Mouse (Mus musculus) layer of hippocampus, postnatal 25 days (tissue): Measurements from ENCODE around the gene Rcn3. TPM values are rescaled to one million over a fixed set of nuclear protein-coding genes. Genes with fewer than 3 reads are reported as not detected.
A peak's percentile ranks its signal among the peaks of the same experiment; 100 is the strongest.

Experiments
- DNase-seq, 2 experiments: peaks; one replicate each; pipeline ENCODE4 v3.0.0; 2022; ENCODE audit warnings: mixed read lengths in 2 of 2, low spot score in 1 of 2; ENCODE audit errors: extremely low spot score in 1 of 2
- microRNA-seq, 2 experiments: library from miRNA; unstranded; fragments of <30 nt; microRNA quantifications; one replicate each; pipeline ENCODE4 v1.2.0; 2021
- total RNA-seq, 2 experiments: library from RNA; stranded (reverse); gene quantifications; 2 replicates each; pipeline ENCODE4 v1.2.3; 2021

Gene Rcn3
- total RNA-seq, 2 experiments from 2014 or later: 9.6 to 9.7 TPM

DNA sequence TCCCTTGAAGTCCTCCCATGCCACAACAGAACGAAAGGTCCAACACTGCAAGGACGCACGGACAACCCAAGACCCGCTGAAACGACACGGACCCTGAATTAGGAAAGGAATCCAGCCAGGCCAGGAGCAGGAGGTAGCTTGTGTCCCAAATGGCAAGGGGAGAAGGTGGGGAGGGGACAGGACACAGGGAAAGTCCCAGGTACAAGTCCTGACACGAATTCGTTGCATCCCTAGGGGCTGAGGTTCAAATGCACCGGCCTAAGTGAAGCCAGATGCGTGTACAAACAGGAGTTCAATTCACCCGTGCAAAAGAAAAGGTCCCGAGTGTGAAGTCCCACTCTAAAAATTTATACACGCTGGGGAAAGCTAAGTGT, 40.4 kb downstream of the Rcn3 start:
- no peak for DNase-seq

DNA sequence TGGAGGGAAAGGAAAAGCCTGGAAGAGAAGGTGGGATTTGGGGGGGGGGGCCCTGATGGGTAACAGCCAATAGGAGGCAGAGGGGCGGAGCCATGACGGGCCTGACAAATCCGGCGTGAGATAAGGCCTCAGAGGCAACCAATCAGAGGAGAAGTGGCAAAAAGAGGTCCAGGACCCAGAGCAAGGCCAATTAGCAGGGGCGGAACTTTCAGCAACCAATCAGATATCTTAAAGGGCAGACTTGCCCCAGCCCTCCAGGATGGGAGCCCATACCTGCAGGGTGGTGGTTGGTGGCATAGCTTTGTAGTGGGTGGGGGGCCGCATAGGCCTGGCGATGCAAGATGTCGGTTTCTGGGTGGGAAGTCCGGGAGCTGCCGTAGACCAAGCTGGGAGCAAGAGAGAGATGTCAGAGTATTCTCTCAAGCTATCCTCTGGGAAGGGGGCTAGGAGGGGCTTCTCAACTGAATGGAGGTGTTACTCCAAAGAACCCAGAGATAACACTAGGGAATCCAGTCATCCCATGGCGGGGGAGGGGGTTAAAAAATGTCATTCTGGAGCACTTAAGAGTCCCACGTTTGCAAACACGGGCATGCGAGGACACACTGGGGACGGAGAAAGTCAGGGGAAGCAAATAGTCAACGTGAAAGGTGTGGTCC, 40.9 kb downstream of the Rcn3 start:
- peak in 1 of 2 experiments; percentile 35 for DNase-seq

GRCm38 (mm10) chr7:45048923-45049657, 42.9 kb downstream of the Rcn3 start:
- no peak for DNase-seq

DNA sequence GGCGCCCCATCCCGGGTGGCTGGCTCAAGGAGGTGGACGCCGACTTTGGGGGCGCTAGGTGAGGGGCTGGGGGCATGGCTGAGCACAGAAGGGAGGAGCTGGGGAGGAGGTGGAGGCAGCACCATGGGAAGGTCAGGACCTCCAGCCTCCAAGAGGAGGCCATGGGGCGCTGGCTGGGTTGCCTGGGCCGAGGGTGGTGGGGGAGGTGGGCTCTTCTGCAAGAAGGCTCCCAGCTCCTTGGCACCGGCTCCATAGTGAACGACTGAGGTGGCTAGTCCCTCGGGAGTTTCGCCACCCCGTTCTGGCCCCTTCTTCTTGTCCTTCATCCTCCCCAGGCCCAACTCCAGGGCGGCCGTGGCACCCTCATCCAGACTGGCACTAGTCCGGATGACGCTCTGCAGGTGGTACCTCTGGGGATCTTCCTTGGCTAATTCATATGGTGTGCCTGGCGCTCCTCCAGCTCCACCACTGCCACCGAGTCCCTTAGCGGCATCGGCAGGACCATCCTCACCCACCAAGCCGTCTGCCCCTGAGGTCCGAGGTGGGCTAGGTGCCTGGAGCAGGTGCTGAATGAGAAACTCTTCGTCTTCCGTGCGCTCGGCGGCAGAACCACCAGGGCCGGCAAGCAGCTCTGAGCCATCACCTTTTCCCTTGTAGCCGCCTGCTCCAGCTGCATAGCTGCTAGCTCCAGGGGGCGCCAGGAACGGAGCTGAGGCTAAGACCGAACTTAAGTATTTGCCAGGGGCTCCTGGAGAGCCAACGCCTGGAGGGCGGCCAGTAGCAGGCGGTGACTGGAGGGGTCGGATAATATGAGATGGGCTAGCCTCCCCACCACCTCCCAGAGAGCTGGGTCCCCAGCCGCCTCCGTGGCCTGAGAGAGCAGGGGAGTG, 43.8 kb downstream of the Rcn3 start:
- DNase-seq: no peak

- DNase-seq: no peak
Observed at GRCm38 (mm10) chr7:45047491-45047890, 44.5 kb downstream of the Rcn3 start.

DNA sequence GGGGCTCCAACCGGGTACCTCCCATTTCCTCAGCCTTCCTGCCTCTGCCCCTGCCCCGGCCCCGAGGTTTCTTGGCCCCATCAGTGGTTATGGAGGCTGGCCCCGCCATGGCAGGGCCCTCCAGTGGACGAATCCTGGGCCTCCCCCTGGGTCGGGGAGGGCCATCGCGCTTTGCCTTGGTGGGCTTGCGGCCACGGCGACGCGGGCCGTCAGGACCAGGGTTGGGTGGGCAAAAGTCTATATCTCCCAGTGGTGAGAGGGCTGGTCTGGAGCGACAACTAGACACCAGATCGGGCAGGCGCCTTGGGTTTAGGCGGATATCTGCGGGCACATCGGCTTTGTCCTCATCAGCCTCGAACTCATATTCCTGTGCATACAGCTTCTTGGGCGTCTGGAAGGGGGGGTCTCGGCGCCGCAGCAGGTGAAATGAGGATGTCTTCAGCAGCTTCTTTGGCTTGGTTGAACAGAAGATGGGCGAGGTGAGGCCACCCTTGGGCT, 45.1 kb downstream of the Rcn3 start:
- DNase-seq: no peak

DNA sequence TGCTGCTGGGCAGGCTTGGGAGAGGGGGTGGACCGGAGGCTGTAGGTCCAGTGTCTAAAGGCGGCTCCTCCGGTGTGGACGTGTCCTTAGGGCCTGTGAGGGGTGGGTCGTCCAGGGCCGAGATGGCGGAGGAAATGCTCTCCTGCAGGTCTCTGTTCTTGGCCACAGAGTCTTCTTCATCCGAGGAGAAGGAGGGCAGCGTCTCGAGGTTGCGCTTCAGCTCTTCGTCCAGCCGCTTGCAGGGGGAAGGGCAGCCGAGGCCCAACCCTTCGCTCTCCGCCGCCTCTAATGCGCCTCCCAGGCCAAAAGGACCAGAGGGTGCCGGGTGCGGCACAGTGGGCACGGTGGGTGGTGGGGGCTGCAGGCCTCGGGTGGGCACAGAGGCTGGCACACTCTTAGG, 46.3 kb downstream of the Rcn3 start:
- no peak for DNase-seq

DNA sequence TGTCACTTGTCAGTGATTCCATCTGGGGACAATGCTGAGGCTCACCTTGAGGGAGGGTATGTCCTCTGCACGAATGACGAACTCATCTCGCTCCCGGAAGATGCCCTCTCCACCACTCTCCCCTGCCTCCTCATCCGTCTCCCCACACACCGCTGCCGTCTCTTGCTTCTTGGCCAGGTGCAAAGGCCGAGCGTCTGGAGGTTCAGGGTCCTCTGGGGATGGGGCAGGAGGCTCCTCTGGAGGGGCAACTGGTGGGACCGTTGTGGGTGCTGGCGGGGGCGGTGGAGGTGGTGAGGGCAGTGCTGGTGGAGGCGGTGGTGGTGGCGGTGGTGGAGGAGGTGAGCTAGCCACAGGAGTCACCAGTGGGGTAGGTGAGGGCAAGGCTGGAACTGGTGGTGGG, 48.7 kb downstream of the Rcn3 start:
- no peak for DNase-seq

DNA sequence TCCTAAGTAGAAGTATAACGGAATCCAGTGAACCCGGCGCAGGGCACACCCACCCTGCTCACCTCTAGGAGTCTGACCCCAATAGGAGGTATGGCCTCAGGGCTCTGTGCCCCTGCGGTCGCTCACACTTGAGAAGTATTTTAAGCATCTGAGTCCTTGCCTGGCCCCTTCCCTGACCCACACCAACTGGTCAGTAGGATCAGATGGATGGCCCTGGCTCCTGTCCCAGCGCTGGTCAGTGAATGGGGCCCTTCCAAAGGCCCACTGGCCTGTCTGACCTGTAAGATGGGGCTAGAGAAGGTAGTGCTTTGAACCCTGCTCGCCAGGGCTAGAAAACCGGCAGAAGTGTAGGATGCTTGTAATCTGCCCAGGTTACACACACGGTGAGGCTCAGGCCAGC, 51.2 kb downstream of the Rcn3 start:
- DNase-seq: no peak

GRCm38 (mm10) chr7:45038411-45038810, 53.6 kb downstream of the Rcn3 start:
- no peak for DNase-seq

- peak in 1 of 2 experiments; percentile 59 for DNase-seq
Observed at GRCm38 (mm10) chr7:45037720-45038361, 54.2 kb downstream of the Rcn3 start.

- DNase-seq: no peak
Observed at GRCm38 (mm10) chr7:45036702-45037101, 55.3 kb downstream of the Rcn3 start.

GRCm38 (mm10) chr7:45035631-45036030, 56.4 kb downstream of the Rcn3 start:
- DNase-seq: no peak

- DNase-seq: no peak
Observed at GRCm38 (mm10) chr7:45033722-45034359, 58.2 kb downstream of the Rcn3 start.

Small RNAs within 50 kb of the gene (microRNA-seq; reads per million reads assigned to microRNA genes)
- gene Mir150: 1,043 to 1,326 reads per million in 2 experiments
- gene Mir5121: 20.6 to 31.3 reads per million in 2 experiments

Other genes starting within 250 kb of the Rcn3 start
- 10 to 100 TPM; 76.1 to 79.5 TPM for gene Akt1s1, start 243.2 kb downstream of the Rcn3 start, total RNA-seq
- 10 to 100 TPM; 59.0 to 61.0 TPM for gene Tbc1d17, start 243.1 kb downstream of the Rcn3 start, total RNA-seq
- gene Pnkp, start 235.1 kb downstream of the Rcn3 start, total RNA-seq: 10 to 100 TPM; 31.1 to 34.0 TPM
- 100 to 1,000 TPM; 311 to 358 TPM for gene Ptov1, start 222.4 kb downstream of the Rcn3 start, total RNA-seq
- gene Med25, start 199.5 kb downstream of the Rcn3 start, total RNA-seq: 100 to 1,000 TPM; 105 to 108 TPM
- gene Fuz, start 196.1 kb downstream of the Rcn3 start, total RNA-seq: 10 to 100 TPM; 27.3 to 29.2 TPM
- gene Ap2a1, start 162.7 kb downstream of the Rcn3 start, total RNA-seq: 100 to 1,000 TPM; 304 to 306 TPM
- gene Tsks, start 149.0 kb downstream of the Rcn3 start, total RNA-seq: 1 to 10 TPM in 1 of 2 experiments, under 1 TPM in 1; 0.73 to 1.0 TPM
- 100 to 1,000 TPM; 117 to 128 TPM for gene Cpt1c, start 117.4 kb downstream of the Rcn3 start, total RNA-seq
- gene Prmt1, start 105.7 kb downstream of the Rcn3 start, total RNA-seq: 100 to 1,000 TPM; 161 to 174 TPM
- gene Irf3, start 94.6 kb downstream of the Rcn3 start, total RNA-seq: 10 to 100 TPM; 39.5 to 40.1 TPM
- 1 to 10 TPM; 1.9 to 3.4 TPM for gene Bcl2l12, start 93.5 kb downstream of the Rcn3 start, total RNA-seq
- 100 to 1,000 TPM; 151 to 156 TPM for gene Scaf1, start 75.9 kb downstream of the Rcn3 start, total RNA-seq
- gene Rras, start 74.3 kb downstream of the Rcn3 start, total RNA-seq: 10 to 100 TPM; 11.7 to 12.3 TPM
- gene Prr12, start 39.3 kb downstream of the Rcn3 start, total RNA-seq: 10 to 100 TPM; 67.9 to 81.7 TPM
- gene Nosip, start 29.8 kb downstream of the Rcn3 start, total RNA-seq: 10 to 100 TPM; 49.8 to 59.4 TPM
- 1 to 10 TPM; 5.6 to 6.6 TPM for gene Prrg2, start 29.5 kb downstream of the Rcn3 start, total RNA-seq
- 10 to 100 TPM; 18.1 to 21.0 TPM for gene Fcgrt, start 11.6 kb upstream of the Rcn3 start, total RNA-seq
- 100 to 1,000 TPM; 418 to 465 TPM for gene Rps11, start 32.2 kb upstream of the Rcn3 start, total RNA-seq
- 100 to 1,000 TPM; 765 to 826 TPM for gene Rpl13a, start 36.5 kb upstream of the Rcn3 start, total RNA-seq
- not detected for gene Gm45713, start 44.0 kb upstream of the Rcn3 start, total RNA-seq
- 1 to 10 TPM; 4.5 to 8.2 TPM for gene Flt3l, start 44.2 kb upstream of the Rcn3 start, total RNA-seq
- gene Pih1d1, start 62.1 kb upstream of the Rcn3 start, total RNA-seq: 10 to 100 TPM; 43.2 to 47.0 TPM
- 10 to 100 TPM; 10.9 to 13.6 TPM for gene Aldh16a1, start 62.4 kb upstream of the Rcn3 start, total RNA-seq
- gene Slc17a7, start 71.7 kb upstream of the Rcn3 start, total RNA-seq: 1,000 to 10,000 TPM; 1,494 to 1,551 TPM
- under 1 TPM in 1 of 2 experiments, not detected in 1; 0.26 TPM for gene Gfy, start 87.3 kb upstream of the Rcn3 start, total RNA-seq
- not detected for gene Pth2, start 88.8 kb upstream of the Rcn3 start, total RNA-seq
- 1 to 10 TPM; 2.4 to 2.9 TPM for gene Ccdc155, start 112.7 kb upstream of the Rcn3 start, total RNA-seq
- 1 to 10 TPM; 1.2 to 2.4 TPM for gene Dkkl1, start 119.9 kb upstream of the Rcn3 start, total RNA-seq
- 1 to 10 TPM; 4.7 to 5.5 TPM for gene Tead2, start 123.5 kb upstream of the Rcn3 start, total RNA-seq
- gene Cd37, start 146.9 kb upstream of the Rcn3 start, total RNA-seq: 1 to 10 TPM; 3.1 to 5.7 TPM
- 1 to 10 TPM; 1.6 to 2.2 TPM for gene Slc6a16, start 148.9 kb upstream of the Rcn3 start, total RNA-seq
- not detected for gene Slc6a21, start 185.3 kb upstream of the Rcn3 start, total RNA-seq
- gene Trpm4, start 241.6 kb upstream of the Rcn3 start, total RNA-seq: 10 to 100 TPM; 14.1 to 18.5 TPM
- gene Hrc, start 243.1 kb upstream of the Rcn3 start, total RNA-seq: under 1 TPM in 1 of 2 experiments, not detected in 1; 0.17 TPM